Mouse (Mus musculus): Measurements from ENCODE around the gene Gm3417. TPM values are rescaled to one million over a fixed set of nuclear protein-coding genes. Genes with fewer than 3 reads are reported as not detected.
"Not testable (repeated sequence)": the region's sequence is repeated elsewhere in the genome, so short reads cannot be mapped to it uniquely, and the experiment has no call there.

Gene Gm3417
- not detected for total RNA-seq (2021)
- long read RNA-seq, experiment 1: 0 reads
- long read RNA-seq, experiment 2, partial matches to known transcripts: 0 of 1 reads
- long read RNA-seq, experiment 2, other reads (novel, unspliced or antisense): 0 of 1 reads

GRCm38 (mm10) chr17:14978362-14979038 is at the start of gene Gm3417, which contains the start of gene 9030025P20Rik:
Gm3417 (minus strand) TSS chr17:14978790.
9030025P20Rik (plus strand) TSS chr17:14978468.
- not testable (repeated sequence) for DNase-seq (ENCODE audit: low spot score in 2 of 2)

GRCm38 (mm10) chr17:15025513-15025912 is 46.9 kb upstream of the Gm3417 start:
- not testable (repeated sequence) for DNase-seq (ENCODE audit: low spot score in 2 of 2)

GRCm38 (mm10) chr17:15024502-15025193 is 46.1 kb upstream of the Gm3417 start:
- not testable (repeated sequence) for DNase-seq (ENCODE audit: low spot score in 2 of 2)

- DNase-seq (ENCODE audit: low spot score in 2 of 2): not testable (repeated sequence)
Observed at GRCm38 (mm10) chr17:15023878-15024492, 45.4 kb upstream of the Gm3417 start.

DNA sequence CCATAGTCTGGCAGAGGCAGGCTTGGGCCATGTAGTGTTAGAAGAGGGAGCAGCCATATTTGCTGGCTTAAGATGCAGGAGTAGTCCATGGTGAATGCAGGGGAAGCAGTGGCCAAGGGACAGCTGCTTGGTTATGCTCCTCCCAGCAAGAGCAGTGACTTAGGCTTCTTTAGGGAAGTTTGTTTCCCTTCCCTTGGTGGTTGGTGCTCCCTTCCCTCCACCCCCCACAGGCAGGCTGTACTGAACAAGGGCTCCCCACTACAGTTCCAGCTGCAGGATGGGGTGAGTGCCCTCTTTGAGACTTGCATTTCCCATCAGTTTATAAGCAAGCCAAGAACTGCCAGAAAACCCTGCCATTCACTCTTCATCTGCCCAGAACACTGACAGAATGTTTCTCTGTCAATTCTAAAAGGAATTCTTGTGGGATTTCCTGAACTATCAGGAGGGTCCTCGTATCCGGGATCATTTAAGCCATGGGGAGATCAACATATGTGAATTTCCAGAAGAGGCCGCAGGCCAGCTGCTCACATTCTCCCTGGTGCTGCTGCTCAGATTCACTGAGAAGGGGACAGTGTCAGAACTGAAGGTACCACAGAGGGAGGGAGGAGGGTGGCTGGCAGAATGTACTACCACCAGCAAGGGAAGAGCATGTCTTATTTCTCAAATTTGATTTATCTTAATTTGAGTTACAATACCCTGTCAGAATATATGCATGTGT is 43.1 kb upstream of the Gm3417 start:
- peak; percentile 1 to 6 for DNase-seq (ENCODE audit: low spot score in 2 of 2)

DNA sequence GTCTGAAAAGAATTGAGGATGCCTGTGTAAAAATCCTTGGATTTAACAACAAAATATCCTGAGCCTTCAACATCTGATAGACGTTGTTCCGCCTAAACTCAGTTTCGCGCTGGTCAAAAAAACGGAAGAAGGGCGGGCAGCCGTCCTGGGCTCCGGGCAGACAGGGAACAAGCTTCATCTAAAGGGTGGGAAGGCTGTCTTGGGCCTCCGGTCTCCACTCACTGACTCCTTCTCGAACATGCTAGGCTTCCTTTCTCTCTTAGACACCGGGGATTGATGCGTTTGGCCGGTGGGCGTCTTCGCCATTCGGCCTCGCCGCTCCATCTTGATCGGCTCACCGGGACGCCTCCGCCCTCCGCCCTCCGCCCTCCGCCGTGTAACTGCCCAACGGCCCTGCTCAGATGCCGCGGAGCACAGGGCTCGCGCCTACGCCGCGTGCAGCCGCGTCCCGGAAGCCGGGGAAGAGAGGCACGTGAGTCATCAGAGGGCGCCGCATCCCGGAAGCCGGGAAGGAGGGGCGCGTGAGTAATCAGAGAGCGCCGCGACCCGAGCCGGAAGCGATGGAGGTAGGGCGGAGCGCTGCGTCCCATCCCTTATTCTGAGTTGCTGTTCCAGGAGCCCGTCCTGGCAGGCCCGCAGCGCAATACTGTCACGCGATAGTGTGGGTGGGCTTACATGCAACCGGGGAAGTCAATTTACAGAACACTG is 31.3 kb upstream of the Gm3417 start, which contains the start of gene Gm3435:
Gene Gm3435, plus strand, starts transcription at position 471 of the 708 bp plus-strand sequence.
- DNase-seq (ENCODE audit: low spot score in 2 of 2): not testable (repeated sequence)

DNA sequence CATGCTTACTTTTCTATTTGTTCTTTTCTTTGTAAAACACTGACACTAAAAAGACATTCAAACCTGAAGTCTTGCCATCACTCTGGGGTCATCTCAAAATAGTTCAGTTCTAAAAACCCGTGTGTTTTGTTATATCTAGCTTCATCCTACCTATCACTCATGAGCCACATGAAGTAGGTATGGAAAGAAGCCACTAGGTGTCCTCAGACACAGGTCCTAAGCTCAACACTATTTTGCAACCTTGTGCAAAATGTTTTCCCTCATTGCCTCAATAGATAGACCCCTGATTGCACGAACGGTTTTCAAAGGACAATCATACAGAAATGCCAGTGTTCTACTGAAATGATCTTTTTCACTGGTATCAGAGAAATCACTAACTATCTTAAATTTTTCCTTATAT is 30.5 kb upstream of the Gm3417 start:
- DNase-seq (ENCODE audit: low spot score in 2 of 2): not testable (repeated sequence)

DNA sequence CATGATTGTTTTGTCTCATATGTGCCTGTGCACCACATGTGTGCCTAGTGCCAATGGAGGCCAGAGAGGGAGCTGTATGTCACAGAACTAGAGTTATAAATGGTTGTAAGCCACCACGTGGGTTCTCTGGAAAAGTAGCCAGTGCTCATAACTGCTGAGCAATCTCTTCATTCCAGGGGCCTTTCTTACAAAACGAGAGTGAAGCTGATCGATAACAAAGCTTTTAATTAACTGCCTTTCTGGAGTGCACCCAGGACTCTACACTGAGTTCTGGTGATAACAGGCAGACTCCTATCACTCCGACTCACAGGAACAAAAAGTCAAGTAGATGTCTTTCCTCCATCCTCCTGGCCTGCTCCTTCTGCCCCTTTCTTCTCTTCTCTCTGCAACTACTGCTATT is 21.5 kb upstream of the Gm3417 start:
- not testable (repeated sequence) for DNase-seq (ENCODE audit: low spot score in 2 of 2)

DNA sequence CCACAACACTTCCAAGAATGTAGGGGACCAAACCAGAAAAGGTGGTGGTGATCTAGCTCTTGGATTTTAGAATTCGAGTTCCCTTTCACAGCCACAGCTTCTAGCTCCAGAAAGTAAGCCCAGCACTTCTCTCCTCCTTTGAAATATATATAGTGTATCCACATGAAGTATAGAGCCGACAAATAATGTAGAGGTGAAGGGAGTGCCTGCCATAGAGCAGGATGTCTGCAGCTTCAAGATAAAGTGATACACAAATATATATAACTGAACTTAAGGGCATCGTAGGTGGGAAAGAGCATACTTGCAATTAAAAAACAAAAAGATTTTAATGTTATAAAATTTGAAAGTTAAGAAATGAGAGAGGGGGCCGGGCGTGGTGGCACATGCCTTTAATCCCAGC is 15.6 kb upstream of the Gm3417 start:
- not testable (repeated sequence) for DNase-seq (ENCODE audit: low spot score in 2 of 2)

- DNase-seq (ENCODE audit: low spot score in 2 of 2): not testable (repeated sequence)
Observed at GRCm38 (mm10) chr17:14993139-14993832, 14.7 kb upstream of the Gm3417 start.

- not testable (repeated sequence) for DNase-seq (ENCODE audit: low spot score in 2 of 2)
Observed at GRCm38 (mm10) chr17:14992522-14993138, 14.0 kb upstream of the Gm3417 start.

DNA sequence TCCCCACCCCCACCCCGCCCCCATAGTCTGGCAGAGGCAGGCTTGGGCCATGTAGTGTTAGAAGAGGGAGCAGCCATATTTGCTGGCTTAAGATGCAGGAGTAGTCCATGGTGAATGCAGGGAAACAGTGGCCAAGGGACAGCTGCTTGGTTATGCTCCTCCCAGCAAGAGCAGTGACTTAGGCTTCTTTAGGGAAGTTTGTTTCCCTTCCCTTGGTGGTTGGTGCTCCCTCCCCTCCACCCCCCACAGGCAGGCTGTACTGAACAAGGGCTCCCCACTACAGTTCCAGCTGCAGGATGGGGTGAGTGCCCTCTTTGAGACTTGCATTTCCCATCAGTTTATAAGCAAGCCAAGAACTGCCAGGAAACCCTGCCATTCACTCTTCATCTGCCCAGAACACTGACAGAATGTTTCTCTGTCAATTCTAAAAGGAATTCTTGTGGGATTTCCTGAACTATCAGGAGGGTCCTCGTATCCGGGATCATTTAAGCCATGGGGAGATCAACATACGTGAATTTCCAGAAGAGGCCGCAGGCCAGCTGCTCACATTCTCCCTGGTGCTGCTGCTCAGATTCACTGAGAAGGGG is 11.6 kb upstream of the Gm3417 start:
- peak in 1 of 2 experiments; percentile 8 for DNase-seq (ENCODE audit: low spot score in 2 of 2)

- DNase-seq (ENCODE audit: low spot score in 2 of 2): not testable (repeated sequence)
Observed at GRCm38 (mm10) chr17:14977718-14978361, 750 bp downstream of the Gm3417 start.

DNA sequence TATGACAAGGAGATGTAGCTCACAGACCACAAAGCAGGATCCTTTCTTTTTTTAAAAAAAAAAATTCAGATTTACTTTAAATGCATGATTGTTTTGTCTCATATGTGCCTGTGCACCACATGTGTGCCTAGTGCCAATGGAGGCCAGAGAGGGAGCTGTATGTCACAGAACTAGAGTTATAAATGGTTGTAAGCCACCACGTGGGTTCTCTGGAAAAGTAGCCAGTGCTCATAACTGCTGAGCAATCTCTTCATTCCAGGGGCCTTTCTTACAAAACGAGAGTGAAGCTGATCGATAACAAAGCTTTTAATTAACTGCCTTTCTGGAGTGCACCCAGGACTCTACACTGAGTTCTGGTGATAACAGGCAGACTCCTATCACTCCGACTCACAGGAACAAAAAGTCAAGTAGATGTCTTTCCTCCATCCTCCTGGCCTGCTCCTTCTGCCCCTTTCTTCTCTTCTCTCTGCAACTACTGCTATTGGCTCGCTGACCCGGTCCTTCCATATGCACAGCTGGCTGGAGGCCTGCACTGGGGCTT is 10.1 kb downstream of the Gm3417 start:
- not testable (repeated sequence) for DNase-seq (ENCODE audit: low spot score in 2 of 2)

GRCm38 (mm10) chr17:14961557-14962154 is 16.9 kb downstream of the Gm3417 start:
- DNase-seq (ENCODE audit: low spot score in 2 of 2): not testable (repeated sequence)

- DNase-seq (ENCODE audit: low spot score in 2 of 2): peak in 1 of 2 experiments; percentile 27
Observed at GRCm38 (mm10) chr17:14960951-14961556, 17.5 kb downstream of the Gm3417 start, which contains the start of gene Phf10. Phf10 (minus strand) TSS chr17:14961273.

DNA sequence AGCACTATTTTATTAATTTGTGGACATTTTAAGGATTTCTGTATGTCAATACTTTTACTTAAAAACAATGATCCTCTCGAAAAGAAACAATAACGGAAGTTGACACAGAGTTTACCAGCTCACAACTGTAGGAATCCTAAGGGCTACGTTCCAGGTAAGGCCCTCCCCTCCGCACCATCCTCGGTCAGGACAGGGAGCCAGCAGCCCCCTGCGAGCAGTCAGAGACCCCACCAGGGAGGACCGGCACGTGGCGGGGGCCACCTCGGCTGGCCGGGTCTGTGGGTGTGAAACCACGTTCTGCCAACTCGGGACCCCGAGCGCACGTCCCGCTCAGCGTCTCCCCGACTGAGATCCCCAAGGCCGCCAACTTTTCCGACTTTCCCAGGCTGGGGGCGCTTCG is 18.1 kb downstream of the Gm3417 start:
- no peak for DNase-seq (ENCODE audit: low spot score in 2 of 2)

Measured in left cerebral cortex, adult 18-20 months (tissue).